Mouse (Mus musculus) gastrocnemius, postnatal 4 days (tissue): ENCODE data around the gene Tmem41b. TPM values are rescaled to one million over a fixed set of nuclear protein-coding genes. Genes with fewer than 3 reads are reported as not detected.
"Not testable (repeated sequence)": the region's sequence is repeated elsewhere in the genome, so short reads cannot be mapped to it uniquely, and the experiment has no call there.

Source experiments
- DNase-seq, 2 experiments: peaks; one replicate each; pipeline ENCODE4 v3.0.0; 2021 to 2022; ENCODE audit warnings: low spot score in 2 of 2, mixed read lengths in 2 of 2
- long read RNA-seq, 2 experiments: library from polyadenylated mRNA; stranded (forward); transcript quantifications; one replicate each; pipeline ENCODE4 v2.0.0; 2021
- total RNA-seq, 2 experiments: library from RNA; stranded (reverse); gene quantifications; 2 replicates each; pipeline ENCODE4 v1.2.3; 2021

Tmem41b gene
- 10 to 100 TPM; 41.3 to 46.5 TPM for total RNA-seq
- long read RNA-seq, experiment 1, transcript Tmem41b-201 (7 exons, 3,840 nt) = major isoform, 30 of 34 reads
- long read RNA-seq, experiment 1, partial matches to known transcripts = 0 of 34 reads
- long read RNA-seq, experiment 1, other reads (novel, unspliced or antisense) = 4 of 34 reads
- long read RNA-seq, experiment 2, transcript Tmem41b-201 (7 exons, 3,840 nt) = major isoform, 24 of 32 reads
- long read RNA-seq, experiment 2, partial matches to known transcripts = 3 of 32 reads
- long read RNA-seq, experiment 2, other reads (novel, unspliced or antisense) = 4 of 32 reads

DNA sequence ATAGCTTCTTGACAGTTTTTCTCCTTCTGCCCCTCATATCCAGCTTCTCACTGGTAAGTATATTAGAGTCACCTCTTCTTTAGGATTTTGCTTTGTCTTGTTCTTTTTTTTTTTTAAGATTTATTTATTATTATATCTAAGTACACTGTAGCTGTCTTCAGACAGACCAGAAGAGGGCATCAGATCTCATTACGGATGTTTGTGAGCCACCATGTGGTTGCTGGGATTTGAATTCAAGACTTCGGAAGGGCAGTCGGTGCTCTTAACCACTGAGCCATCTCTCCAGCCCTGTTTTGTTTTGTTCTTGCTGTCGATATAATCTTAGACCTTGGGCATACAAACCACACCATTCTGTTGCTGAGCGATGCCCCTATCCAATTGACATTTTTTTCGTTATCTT lies at the start of gene Tmem41b:
Tmem41b (minus strand) TSS at position 155 of the 400 bp plus-strand sequence.
- DNase-seq = not testable (repeated sequence)

DNA sequence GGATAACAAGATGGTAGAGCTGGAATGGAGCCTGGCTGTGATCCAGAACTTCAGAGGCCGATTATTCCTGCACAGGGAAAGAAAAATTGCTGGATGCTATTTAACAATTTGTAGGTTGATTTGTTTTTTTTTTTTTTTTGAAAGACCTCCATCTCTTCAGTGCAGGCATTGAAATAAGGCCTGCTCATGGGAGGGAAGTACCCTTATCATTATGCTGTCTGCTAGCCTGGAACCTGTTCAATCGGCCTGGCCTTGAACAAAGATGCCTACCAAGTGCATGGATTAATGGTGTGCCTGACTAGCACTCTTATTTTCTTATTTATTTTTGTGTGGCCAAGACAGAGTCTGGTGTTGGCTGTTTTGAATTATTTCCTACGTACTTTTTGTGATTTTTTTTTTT lies 43.6 kb upstream of the Tmem41b start:
- DNase-seq = no peak

DNA sequence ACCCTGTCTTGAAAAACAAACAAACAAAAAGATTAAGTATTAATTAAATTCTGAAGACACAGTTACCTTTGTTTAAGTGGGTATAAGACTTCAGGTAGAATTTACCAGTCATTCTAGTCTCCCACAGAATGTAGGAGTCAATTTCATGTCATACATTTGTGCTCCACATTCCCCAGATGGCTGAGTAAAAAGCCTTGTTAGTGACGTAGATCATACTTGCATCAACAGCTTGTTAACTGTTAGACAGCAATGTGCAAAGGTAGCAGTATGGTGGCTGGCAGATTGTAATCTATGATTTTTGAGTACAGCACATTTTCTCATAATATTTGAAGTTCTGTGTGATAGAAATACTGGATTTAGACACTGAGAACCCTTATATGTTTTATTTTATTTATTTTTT lies 42.1 kb upstream of the Tmem41b start:
- DNase-seq = no peak

DNA sequence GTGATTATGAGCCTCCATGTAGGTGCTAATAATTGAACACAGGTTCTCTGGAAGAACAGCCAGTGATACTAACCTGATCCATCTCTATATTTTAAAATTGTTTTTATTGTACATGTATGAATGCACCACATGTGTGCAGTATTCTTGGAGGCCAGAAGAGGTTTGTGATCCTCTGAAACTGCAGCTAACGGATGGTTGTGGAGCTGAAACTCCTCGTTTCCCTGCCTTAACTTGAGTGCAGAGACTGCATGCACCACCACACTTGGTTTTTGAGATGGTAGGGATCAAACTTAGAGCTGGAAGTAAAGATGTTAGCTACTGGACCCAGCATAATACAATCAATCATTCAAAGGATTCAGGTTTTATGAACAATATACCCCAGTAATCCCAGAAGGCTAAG lies 39.9 kb upstream of the Tmem41b start:
- DNase-seq = no peak

DNA sequence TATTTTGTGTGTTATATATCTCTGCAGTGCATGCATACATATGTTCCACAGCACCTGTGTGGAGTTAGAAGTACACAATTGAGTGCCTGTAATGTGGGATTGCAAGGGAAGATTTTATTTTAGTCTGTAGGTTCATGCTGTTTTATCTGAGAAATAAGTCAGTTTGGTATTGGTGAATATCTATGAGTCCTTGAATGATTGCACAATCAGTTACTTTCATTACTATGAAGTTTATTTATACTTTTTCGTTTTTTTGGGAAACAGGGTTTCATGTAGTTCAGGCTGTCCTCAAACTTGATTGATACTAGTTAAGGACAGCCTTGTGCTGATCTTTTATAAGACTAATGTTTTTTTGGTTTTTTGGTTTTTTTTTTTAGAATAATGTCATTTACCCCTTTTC lies 36.8 kb upstream of the Tmem41b start:
- no peak for DNase-seq

DNA sequence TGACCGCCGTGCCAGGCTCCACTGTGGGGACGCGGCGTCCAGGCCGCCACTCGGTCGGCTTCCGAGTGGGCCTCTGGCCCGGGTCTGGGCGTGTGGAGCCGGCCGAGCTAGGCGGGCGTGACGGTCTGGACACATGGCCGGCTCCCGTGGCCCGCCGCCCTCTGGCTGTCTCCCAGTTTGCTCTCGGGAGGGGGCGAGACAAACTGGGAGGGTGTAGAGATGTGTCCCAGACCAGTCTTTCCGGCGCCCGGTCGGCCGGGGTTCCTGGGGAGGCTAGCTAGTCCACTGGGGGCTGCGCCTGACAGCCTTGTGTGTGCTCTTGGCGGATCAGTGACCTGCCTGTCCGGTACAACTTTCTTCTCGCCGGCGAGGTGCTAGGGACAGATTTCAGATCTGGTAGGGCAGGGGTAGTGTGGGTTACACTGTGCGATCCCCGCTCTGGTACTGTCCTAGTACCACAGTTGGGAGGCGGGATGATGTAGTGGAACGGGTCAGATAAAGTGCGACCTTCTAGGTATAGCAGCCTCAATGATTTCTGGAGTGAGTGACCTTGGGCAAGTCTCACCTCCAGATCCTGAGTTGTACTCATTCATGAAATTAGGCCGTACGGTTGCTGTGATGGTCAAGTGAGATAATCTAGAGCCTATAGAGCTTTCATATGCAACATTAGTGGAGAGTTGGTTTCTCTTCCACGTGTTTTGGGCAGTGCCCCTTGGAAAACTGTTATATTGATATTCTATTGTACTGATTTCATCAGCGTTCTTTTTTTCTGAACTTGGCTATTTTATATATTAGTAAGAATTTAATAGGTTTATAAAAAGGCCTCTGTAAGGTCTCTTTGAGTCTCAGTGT lies 32.1 kb upstream of the Tmem41b start:
- peak; percentile 72 to 83 for DNase-seq

DNA sequence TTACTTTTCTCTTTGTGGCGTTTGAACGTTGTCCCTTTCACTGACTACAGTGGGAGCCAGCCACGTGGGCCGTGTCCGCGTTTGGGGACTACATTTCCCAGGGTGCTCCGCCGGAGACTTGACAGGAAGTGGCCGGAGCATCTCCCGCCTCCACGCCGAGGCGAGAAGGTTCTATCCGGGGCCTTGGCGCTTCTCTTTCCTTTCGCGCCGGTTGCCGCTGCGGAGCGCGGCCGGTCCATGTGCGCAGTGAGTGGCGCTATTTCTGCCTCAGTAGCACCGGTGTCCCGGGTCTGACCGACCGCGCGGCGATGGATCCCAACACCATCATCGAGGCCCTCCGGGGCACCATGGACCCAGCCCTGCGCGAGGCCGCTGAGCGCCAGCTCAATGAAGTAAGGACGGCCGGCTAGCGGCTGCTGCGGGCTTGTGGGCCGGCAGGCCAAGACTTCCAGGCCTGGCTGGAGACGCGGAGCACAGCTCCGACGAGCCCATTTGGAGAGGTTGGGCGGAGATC lies 31.4 kb upstream of the Tmem41b start, which contains the start of gene Ipo7:
Ipo7 (plus strand) TSS at position 158 of the 514 bp plus-strand sequence.
- peak; percentile 82 to 93 for DNase-seq

DNA sequence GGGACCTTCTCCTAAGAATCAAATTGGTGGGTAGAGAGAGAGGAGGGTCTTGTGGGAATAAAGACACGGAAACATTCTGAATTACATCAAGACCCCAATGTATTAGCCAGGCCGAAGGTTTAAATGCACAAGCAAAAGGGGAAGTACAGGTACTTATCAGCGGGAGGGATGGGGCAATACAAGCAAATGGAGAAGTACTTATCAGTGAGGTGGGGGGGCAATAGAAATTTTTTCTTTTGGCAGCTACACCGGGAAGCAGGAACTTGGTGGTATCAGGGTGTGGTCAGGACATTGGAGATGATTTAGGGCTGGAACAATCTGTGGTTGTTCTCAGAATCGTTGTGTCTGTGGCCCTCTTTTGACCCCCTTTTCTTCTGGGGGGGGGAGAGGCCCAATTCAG lies 27.5 kb upstream of the Tmem41b start:
- DNase-seq = no peak

DNA sequence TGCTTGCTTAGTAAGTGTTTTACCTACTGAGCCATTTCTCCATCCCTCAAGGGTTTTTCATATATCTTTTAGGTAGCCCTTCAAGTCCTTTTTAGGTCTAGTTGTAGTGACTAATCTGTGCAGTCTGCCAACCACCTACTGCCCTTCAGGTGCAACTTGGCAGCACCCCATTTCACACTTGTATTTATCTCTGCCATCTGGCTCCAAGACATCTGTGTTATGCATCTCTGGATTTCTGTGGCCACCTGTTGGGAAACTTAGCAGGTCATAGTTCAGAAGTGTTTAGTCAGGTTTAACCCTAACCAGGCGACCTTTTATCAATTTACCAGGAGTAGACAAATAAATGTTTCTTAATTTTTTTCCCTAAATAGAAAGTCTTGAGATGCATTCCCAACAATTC lies 24.7 kb upstream of the Tmem41b start:
- DNase-seq = no peak

DNA sequence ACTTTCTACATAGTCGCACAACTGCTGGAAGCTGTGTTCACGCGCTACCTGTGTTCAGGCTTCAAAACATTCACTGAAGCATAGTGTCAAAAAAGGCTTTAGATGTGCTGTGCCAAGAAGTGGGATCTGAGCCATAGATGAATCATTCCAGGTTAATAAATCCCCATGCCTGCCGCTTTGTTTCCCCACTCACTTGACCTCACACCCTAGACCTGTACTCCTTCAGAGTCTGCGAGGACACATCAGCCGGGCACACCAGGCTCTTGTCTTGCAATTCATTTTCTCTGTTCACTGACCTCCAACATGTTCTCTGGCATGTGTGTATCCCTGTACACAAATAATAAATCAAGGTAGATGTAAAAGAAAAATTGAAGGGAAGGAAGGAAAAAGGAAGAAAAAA lies 22.4 kb upstream of the Tmem41b start:
- no peak for DNase-seq

DNA sequence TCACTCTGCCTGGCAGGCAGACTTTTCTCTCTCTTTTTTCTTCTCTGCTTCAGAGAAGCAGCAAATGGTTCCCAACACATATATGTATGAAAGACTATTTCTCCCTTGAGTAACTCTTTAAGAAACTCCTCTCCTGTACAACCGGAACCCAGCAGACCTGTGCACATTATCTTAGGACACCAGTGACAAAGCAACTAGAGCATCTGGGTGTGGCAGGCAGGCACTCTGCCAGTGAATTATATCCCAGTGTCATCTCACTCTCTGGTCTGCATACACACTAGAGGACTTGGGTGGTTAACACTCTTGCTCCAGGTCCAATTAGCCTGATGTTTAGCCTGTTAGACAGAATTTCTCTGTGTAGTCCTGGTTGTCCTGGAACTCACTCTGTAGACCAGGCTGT lies 21.8 kb upstream of the Tmem41b start:
- DNase-seq = no peak

DNA sequence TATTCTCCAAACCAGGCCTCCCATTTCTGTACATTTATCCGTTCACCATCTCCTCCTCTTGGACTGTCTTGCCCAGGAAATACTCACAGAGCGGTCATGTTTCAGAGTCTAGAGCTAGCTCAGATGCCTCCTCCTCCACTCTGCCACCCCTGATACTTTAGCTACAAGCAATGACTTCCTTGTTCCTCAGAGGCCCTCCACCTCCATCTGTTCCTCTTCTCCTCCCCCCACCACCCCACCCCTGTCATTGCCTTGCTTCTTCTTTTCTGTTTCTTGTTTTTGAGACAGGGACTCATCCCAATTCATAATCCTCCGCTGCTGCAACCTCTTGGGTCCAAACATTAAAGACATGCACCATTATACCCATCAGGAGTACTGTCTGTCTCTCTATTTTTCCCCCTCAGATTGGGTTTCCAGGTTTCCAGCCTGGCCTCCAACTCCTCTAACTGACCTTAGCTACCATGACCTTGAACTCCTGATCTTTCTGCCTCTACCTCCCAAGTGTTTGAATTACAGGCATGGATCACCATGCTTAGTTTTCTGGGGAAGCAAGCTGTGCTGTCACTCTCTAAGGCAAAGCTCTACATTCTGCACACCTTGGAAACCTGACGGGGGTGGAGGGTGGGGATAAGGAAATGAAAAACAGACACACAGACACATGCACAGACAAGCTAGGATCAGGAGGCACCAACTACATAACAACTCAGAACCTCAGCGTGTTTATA lies 19.9 kb upstream of the Tmem41b start:
- no peak for DNase-seq

DNA sequence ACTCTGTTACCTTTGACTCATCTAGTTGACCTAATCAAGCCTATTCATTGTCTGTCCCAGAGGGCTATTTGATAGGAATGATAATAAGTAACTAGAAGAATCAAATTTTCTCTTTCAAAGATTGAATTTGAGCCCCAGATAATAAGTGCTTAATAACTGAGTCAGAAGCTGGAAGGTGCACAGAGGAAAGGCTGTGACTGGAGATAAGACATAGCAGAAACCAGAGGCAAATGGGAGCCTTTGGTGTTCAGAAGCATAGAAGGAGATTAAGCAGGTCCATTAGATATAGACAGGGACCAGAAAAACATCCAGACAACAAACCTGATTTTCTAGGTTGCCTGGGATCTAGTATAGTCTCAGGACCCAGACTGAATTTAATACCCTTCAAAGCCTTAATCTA lies 19.2 kb upstream of the Tmem41b start:
- DNase-seq = no peak

DNA sequence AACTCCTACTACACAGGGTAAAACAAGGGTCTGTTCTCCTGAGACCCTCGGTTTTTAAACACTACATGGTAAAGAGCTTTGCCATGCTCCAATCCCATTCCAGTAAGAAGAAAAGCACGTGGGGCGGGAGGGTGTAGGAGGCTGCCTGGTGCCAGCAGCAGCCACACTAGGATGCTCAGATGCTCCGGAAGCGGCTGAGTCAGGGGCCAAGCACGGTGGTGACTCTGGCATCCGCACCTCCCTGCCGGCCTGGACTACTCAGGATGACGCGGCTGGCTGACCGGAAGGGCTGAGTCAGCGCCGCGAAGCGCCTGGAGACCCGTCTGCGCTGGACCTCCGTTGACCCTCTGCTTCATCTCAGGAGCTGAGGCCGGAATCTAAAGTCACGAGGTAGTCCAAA lies 16.2 kb upstream of the Tmem41b start:
- DNase-seq = peak; percentile 19 to 30

DNA sequence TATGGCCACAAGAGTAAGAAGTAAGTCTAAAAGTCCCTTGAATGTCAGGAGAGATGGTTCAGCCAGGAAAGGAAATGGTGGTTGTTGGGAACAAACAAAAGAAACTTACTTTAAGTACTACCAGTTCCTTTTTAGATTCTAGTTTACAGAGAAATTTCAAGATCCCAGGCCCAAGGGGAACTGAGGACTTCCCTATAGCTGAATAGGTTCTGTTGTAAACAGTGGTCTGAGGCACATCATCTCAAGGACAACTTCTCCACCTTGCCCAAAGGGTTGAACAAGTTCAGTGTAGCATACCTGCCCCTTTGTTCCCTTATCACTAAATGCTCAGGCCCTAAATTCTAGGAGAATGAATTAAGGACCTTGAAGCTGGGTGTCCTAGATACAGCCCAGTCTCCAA lies 15.4 kb upstream of the Tmem41b start:
- DNase-seq = no peak

DNA sequence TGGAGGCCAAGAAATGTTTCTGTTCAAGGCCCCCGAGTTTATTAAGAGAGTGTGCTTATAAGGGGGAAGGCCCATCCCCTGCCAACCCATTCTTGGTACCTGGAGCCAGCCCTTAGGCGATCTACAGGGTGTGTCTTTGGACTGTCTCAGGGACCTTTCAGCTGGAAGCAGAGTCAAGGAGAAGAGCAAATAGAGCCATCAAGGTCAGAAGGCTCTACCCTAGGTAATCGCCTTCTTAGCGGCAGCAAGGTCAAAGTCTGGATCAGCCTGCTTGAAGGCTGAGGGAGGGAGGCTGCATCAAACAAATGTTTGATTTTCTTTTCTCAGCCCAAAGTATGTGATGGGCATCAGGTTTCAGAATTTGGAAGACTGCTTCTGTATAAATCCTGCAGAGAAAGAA lies 11.7 kb upstream of the Tmem41b start:
- DNase-seq = no peak

DNA sequence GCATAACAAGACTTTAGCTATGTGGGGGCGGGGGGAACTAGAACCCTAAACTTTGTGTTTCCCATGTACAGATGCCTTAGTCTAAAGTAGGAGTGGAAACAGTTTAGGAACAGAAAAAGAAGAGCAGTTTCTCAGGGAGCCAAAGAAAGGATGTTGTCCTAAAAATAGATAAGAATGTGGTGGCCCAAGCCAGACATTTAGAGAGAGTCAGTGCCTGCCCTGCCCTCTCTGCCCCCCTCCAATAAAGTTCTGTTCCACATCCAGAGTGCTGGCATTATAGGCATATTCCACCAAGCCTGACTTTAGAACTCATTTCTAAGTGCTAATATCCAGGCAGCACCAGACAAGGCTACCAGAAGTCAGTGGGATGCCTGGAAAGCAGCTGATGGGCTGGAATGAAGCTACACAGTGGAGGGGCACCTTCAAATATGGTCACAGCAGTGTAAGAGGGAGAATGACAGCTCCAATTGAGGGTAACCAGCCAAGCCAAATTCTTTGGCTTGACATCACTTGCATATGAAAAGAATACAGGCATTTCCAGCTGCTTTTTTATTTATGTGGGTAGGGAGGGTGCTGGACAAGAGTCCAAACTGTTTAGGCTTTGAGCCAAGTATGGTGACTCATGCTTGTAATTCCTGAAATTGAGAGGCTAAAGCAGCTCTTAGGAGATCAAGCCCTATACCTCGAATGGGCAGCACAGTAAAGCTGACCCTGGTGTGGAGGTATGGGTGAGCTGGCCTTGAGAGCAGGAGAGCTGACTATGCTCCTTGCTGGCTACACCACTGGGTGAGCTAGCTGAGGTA lies 6.6 kb upstream of the Tmem41b start:
- DNase-seq = peak in 1 of 2 experiments; percentile 51

DNA sequence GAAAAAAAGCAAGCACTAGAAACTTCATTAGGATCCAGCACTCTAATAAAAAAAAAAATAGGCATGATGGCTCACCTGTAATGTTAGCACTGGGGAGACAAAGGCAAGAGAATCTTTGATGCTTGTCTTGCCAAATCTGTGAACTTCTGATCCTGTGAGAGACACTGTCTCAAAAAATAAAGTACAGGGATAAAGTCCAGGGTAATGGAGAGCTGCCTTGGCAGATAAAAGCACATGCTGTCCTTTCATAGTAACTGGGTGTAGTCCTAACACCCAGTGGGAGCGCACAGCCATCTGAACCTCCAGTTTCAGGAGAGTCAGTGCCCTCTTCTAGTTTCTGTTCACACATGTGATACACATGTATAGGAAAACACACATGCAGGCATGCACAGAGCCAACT lies 4.6 kb upstream of the Tmem41b start:
- no peak for DNase-seq

DNA sequence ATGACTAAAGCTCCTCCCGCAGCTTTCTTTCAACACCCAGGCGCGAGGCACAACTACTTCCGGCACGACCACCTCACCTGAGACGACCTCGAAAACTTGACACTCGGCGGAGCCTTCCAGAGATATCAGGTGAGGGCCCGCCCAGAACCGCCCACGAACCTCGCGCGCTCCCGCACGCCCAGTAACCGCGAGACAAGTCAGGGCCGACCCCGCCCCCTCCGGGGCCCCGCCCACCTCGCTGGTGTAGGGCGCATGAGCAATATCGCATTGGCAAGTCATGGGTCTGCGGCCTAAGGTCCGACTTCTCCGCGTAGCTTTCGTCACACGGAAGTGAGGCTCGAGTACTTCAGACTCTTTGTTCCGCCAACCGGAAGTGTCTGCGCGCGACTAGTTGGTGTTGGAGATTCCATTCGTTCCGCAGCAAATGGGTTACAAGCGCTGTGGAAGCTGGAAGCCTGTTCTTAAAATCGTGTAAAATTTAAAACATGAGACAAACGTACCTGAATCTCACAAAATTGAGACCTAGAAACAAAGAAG lies 528 bp downstream of the Tmem41b start:
- DNase-seq = peak; percentile 99

DNA sequence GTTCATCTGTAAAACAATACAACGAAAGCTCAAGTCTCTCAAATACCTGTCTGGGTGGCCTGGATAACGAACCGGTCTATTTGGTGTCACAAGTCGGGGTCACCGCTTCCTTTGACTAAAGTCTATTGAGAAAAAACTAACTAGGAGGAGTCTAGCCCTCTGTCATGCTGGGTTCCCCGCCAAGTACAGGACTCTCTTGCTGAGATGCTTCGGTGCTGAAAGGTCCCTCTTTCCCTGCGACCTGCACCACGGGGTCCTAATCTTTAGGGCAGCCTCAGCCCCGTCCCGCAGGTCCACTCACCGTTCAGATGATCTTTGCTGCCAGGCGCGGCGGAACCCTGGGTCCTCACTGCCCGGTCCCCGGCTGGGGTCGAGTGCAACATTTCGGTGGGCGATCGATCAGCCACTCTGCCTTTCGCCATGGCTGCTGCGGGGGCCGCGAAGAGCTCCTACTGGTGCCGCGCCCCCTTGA lies 1.0 kb downstream of the Tmem41b start:
- DNase-seq = no peak
